9 mouse cellular contexts compared by ENCODE assay signal in genomic region chr16:91226038-91226882, GRCm38 (mm10). TPM values are rescaled to one million over a fixed set of nuclear protein-coding genes. Genes with fewer than 3 reads are reported as not detected.
DNase-seq lines count a peak whose midpoint lies in the region; ATAC-seq and TF ChIP-seq lines count a peak whose summit lies in the region.
"Had no signal": no experiment of that assay in that cellular context is flagged by ENCODE, and none has a peak within 500 bp of the region (broad histone marks: within the 10 kb centered on the region; RNA-seq: fewer than 3 reads in every experiment).

No protein-coding gene starts in this region.

- ATAC-seq in heart, embryonic 14.5 days (ENCODE audit: insufficient number of reproducible peaks, insufficient read depth, low FRiP score, low read depth) = no peak
- no peak for ATAC-seq in forebrain, embryonic 13.5 days
- ATAC-seq in granulocyte monocyte progenitor cell, adult 5-6 weeks (replicated peaks; ENCODE audit: poor library complexity, severe bottlenecking) = no peak

- H3K36me3 ChIP-seq in heart, embryonic 14.5 days (ENCODE audit: control insufficient read depth, insufficient read depth, low read length) = no peaks in the 10 kb centered on the region
- H3K36me3 ChIP-seq in forebrain, embryonic 13.5 days (ENCODE audit: poor library complexity, severe bottlenecking) = no peaks in the 10 kb centered on the region
- no peaks in the 10 kb centered on the region for H3K36me3 ChIP-seq in midbrain, embryonic 10.5 days

- H3K4me1 ChIP-seq in heart, embryonic 14.5 days (ENCODE audit: control insufficient read depth in 2 of 2, insufficient read depth in 2 of 2, low read length in 2 of 2) = peaks cover 5 to 26% of the 10 kb centered on the region in 2 experiments; a peak in 3 of 4 replicates
- H3K4me1 ChIP-seq in forebrain, embryonic 13.5 days = peaks cover 88% of the 10 kb centered on the region
- H3K4me1 ChIP-seq in midbrain, embryonic 10.5 days = peaks cover 77% of the 10 kb centered on the region

- no peaks in the 10 kb centered on the region for H3K9me3 ChIP-seq in heart, embryonic 14.5 days (ENCODE audit: control insufficient read depth, low read length)
- no peaks in the 10 kb centered on the region for H3K9me3 ChIP-seq in forebrain, embryonic 13.5 days (replicated peaks)
- H3K9me3 ChIP-seq in midbrain, embryonic 10.5 days (replicated peaks) = no peaks in the 10 kb centered on the region

- no peak overlapping the region for H3K27ac ChIP-seq in heart, embryonic 14.5 days (replicated peaks in 1 of 2; ENCODE audit: control insufficient read depth in 1 of 2, insufficient read depth in 1 of 2, low read depth in 2 of 2, low read length in 2 of 2)
- H3K27ac ChIP-seq in forebrain, embryonic 13.5 days = no peak overlapping the region; the same call in 1 of the 2 replicates
- peak overlapping the region; percentile 76 for H3K27ac ChIP-seq in midbrain, embryonic 10.5 days (replicated peaks)
- no peak overlapping the region for H3K27ac ChIP-seq in gastrocnemius, adult 2 months

- H3K9ac ChIP-seq in heart, embryonic 14.5 days (ENCODE audit: low read length) = no peak overlapping the region
- H3K9ac ChIP-seq in forebrain, embryonic 13.5 days = peak overlapping the region; percentile 76

- under 1% methylated on average over 60 of the region's 60 CpGs for WGBS in heart, embryonic 14.5 days
- WGBS in forebrain, embryonic 13.5 days = under 1% methylated on average over 60 of the region's 60 CpGs
- WGBS in midbrain, embryonic 10.5 days = under 1% methylated on average over 60 of the region's 60 CpGs

- H3K4me3 ChIP-seq in heart, embryonic 14.5 days (ENCODE audit: control insufficient read depth in 1 of 2, insufficient read depth in 1 of 2, low read depth in 1 of 2, low read length in 2 of 2) = peak overlapping the region in 1 of 2 experiments; percentile 17; a peak in 2 of 4 replicates
- peak overlapping the region; percentile 50 for H3K4me3 ChIP-seq in forebrain, embryonic 13.5 days
- peak overlapping the region; percentile 51 for H3K4me3 ChIP-seq in midbrain, embryonic 10.5 days
- H3K4me3 ChIP-seq in gastrocnemius, adult 2 months = no peak overlapping the region
- H3K4me3 ChIP-seq: myocyte had no signal

- DNase-seq in heart, postnatal 25 days (ENCODE audit: low spot score) = no peak
- peak; percentile 44 for DNase-seq in ES-CJ7 (ENCODE audit: low read depth, low spot score)
- DNase-seq in midbrain, embryonic 10.5 days (ENCODE audit: low spot score) = no peak
- DNase-seq in thymus, postnatal 10 days (ENCODE audit: low spot score in 2 of 2) = no peak
- DNase-seq in gastrocnemius, adult 2 months = no peak

- H3K4me2 ChIP-seq in heart, embryonic 14.5 days (ENCODE audit: low read length) = peak overlapping the region; percentile 29; the same call in 1 of the 2 replicates
- peak overlapping the region; percentile 66 for H3K4me2 ChIP-seq in forebrain, embryonic 13.5 days

- peaks cover 99% of the 10 kb centered on the region for H3K27me3 ChIP-seq in heart, embryonic 14.5 days (ENCODE audit: control insufficient read depth, insufficient read depth, low read length)
- peaks cover 99% of the 10 kb centered on the region for H3K27me3 ChIP-seq in forebrain, embryonic 13.5 days
- peaks cover 100% of the 10 kb centered on the region for H3K27me3 ChIP-seq in midbrain, embryonic 10.5 days (ENCODE audit: low read depth, poor library complexity, severe bottlenecking)

- TF ChIP-seq CTCF in gastrocnemius, adult 2 months (IDR thresholded peaks at IDR 0.05) = no peak

- intact Hi-C loops in heart, postnatal 25 days (cut with DNase I) = no loop called here
- intact Hi-C loops in gastrocnemius, adult 2 months (cut with DNase I) = no loop called here

RNA-seq across cellular contexts. Expression of gene Olig2, which starts 1.0 kb away (rescaled TPM):
- polyA plus RNA-seq in heart, embryonic 14.5 days (2014; fragmentation: Nextera tagmentation; extraction: Ambion mirVana) = not detected in 2 replicates
- not detected for total RNA-seq in heart, postnatal 25 days (2021)
- polyA plus RNA-seq in forebrain, embryonic 13.5 days (2015; fragmentation: Nextera tagmentation; extraction: Ambion mirVana) = 6.3 and 8.4 TPM in 2 replicates
- 7.4 and 7.6 TPM in 2 replicates for polyA plus RNA-seq in midbrain, embryonic 10.5 days (2016; fragmentation: Nextera tagmentation; extraction: Ambion mirVana)
- not detected for total RNA-seq in gastrocnemius, adult 2 months (2021)
- not detected in 2 replicates for total RNA-seq in granulocyte monocyte progenitor cell, adult 5-6 weeks (2014; fragmentation: Nextera tagmentation)
- total RNA-seq in granulocyte monocyte progenitor cell, adult 5-6 weeks (2017) = not detected in 2 replicates
- polyA plus RNA-seq: myocyte had no signal

RNA-seq across cellular contexts. Expression of gene Olig1, which starts 43.3 kb away (rescaled TPM):
- 0.09 TPM in 1 of 2 replicates, not detected in the other for polyA plus RNA-seq in heart, embryonic 14.5 days (2014; fragmentation: Nextera tagmentation; extraction: Ambion mirVana)
- total RNA-seq in heart, postnatal 25 days (2021) = not detected
- polyA plus RNA-seq in forebrain, embryonic 13.5 days (2015; fragmentation: Nextera tagmentation; extraction: Ambion mirVana) = 7.5 and 8.7 TPM in 2 replicates
- 8.8 and 9.7 TPM in 2 replicates for polyA plus RNA-seq in midbrain, embryonic 10.5 days (2016; fragmentation: Nextera tagmentation; extraction: Ambion mirVana)
- not detected for total RNA-seq in gastrocnemius, adult 2 months (2021)
- not detected in 2 replicates for total RNA-seq in granulocyte monocyte progenitor cell, adult 5-6 weeks (2014; fragmentation: Nextera tagmentation)
- not detected in 2 replicates for total RNA-seq in granulocyte monocyte progenitor cell, adult 5-6 weeks (2017)
- polyA plus RNA-seq: myocyte had no signal
